Mouse (Mus musculus) MEL (cell line): ENCODE results near the gene Ifnar2. TPM values are rescaled to one million over a fixed set of nuclear protein-coding genes. Genes with fewer than 3 reads are reported as not detected.

ENCODE experiments used
- DNase-seq: peaks from one replicate; pipeline ENCODE4 v3.0.0; 2011; ENCODE audit warnings: low read depth, low spot score
- H3K27ac ChIP-seq: 2 replicates; pipeline ENCODE4 v1.5.1; 2012; ENCODE audit warnings: low read depth, mild to moderate bottlenecking, control low read depth, low read length, moderate library complexity; ENCODE audit not compliant: control insufficient read depth
- H3K27me3 ChIP-seq, 2 experiments: fragments of 150-350 bp in 1 of 2; sonication (generic) in 1 of 2; 2 replicates each; pipeline ENCODE4 v1.6.1; 2012; ENCODE audit warnings: low read length in 2 of 2, mild to moderate bottlenecking in 2 of 2, improper control_type of control experiment in 1 of 2, moderate library complexity in 1 of 2; ENCODE audit not compliant: insufficient read depth in 2 of 2, control insufficient read depth in 1 of 2
- H3K36me3 ChIP-seq, 2 experiments: 2 replicates each; pipeline ENCODE4 v1.6.1; 2012 to 2014; ENCODE audit warnings: low read length in 2 of 2, improper control_type of control experiment in 1 of 2, inconsistent platforms in 1 of 2, mild to moderate bottlenecking in 1 of 2; ENCODE audit not compliant: insufficient read depth in 2 of 2, control insufficient read depth in 1 of 2
- H3K4me1 ChIP-seq, 2 experiments: fragments of 150-350 bp in 1 of 2; sonication (generic) in 1 of 2; 2 replicates each; pipeline ENCODE4 v1.6.1; 2012; ENCODE audit warnings: low read length in 2 of 2, improper control_type of control experiment in 1 of 2, mild to moderate bottlenecking in 1 of 2; ENCODE audit not compliant: insufficient read depth in 2 of 2, control insufficient read depth in 1 of 2
- H3K4me3 ChIP-seq, 2 experiments: fragments of 150-350 bp in 1 of 2; sonication (generic) in 1 of 2; 2 replicates each; pipeline ENCODE4 v1.5.1; 2012; ENCODE audit warnings: low read depth in 2 of 2, low read length in 2 of 2, mild to moderate bottlenecking in 2 of 2, moderate library complexity in 2 of 2, control low read depth in 1 of 2, improper control_type of control experiment in 1 of 2; ENCODE audit not compliant: control insufficient read depth in 1 of 2, insufficient read depth in 1 of 2
- H3K79me2 ChIP-seq: 2 replicates; pipeline ENCODE4 v1.6.1; 2012; ENCODE audit warnings: mild to moderate bottlenecking, low read length, moderate library complexity; ENCODE audit not compliant: control insufficient read depth, poor library complexity, insufficient read depth
- H3K9ac ChIP-seq: 2 replicates; pipeline ENCODE4 v1.6.1; 2012; ENCODE audit warnings: low read depth, mild to moderate bottlenecking, control low read depth, low read length, moderate library complexity; ENCODE audit not compliant: control insufficient read depth, poor library complexity, severe bottlenecking
- H3K9me3 ChIP-seq: fragments of 150-350 bp; sonication (generic); replicated peaks from 2 replicates; pipeline ENCODE4 v1.6.1; 2012; ENCODE audit warnings: mild to moderate bottlenecking, low read length, improper control_type of control experiment, moderate library complexity; ENCODE audit not compliant: insufficient read depth
- BHLHE40 ChIP-seq: IDR thresholded peaks from 2 replicates; pipeline ENCODE4 v1.6.1; 2012; ENCODE audit warnings: low read depth, mild to moderate bottlenecking, inconsistent platforms, low read length, improper control_type of control experiment, borderline replicate concordance
- CHD1 ChIP-seq: IDR thresholded peaks from 2 replicates; pipeline ENCODE4 v1.6.1; 2012; ENCODE audit warnings: low read depth, mild to moderate bottlenecking, inconsistent platforms, low read length, improper control_type of control experiment
- CTCF ChIP-seq, 3 experiments: IDR thresholded peaks in 2 of 3; conservative IDR thresholded peaks in 1 of 3; 2 replicates each; pipeline ENCODE4 v1.5.1; 2011 to 2012; ENCODE audit warnings: low read length in 3 of 3, low read depth in 2 of 3, mild to moderate bottlenecking in 2 of 3, improper control_type of control experiment in 1 of 3, inconsistent platforms in 1 of 3, mixed read lengths in 1 of 3, moderate library complexity in 1 of 3; ENCODE audit not compliant: control insufficient read depth in 1 of 3, insufficient read depth in 1 of 3, poor library complexity in 1 of 3, severe bottlenecking in 1 of 3
- E2F4 ChIP-seq: IDR thresholded peaks from 2 replicates; pipeline ENCODE4 v1.6.1; 2011; ENCODE audit warnings: low read depth, low read length, improper control_type of control experiment, borderline replicate concordance
- EP300 ChIP-seq, 2 experiments: IDR thresholded peaks; 2 replicates each; pipeline ENCODE4 v1.6.1; 2011; ENCODE audit warnings: improper control_type of control experiment in 2 of 2, low read length in 2 of 2, low read depth in 1 of 2, mild to moderate bottlenecking in 1 of 2
- ETS1 ChIP-seq: IDR thresholded peaks from 2 replicates; pipeline ENCODE4 v1.6.1; 2012; ENCODE audit warnings: low read depth, mild to moderate bottlenecking, inconsistent platforms, low read length, improper control_type of control experiment, moderate library complexity
- GABPA ChIP-seq: IDR thresholded peaks from 2 replicates; pipeline ENCODE4 v1.6.1; 2012; ENCODE audit warnings: low read depth, mild to moderate bottlenecking, inconsistent platforms, low read length, improper control_type of control experiment, moderate library complexity
- GATA1 ChIP-seq: IDR thresholded peaks from 2 replicates; pipeline ENCODE4 v1.6.1; 2011; ENCODE audit warnings: low read depth, low read length, improper control_type of control experiment
- HCFC1 ChIP-seq: IDR thresholded peaks from 2 replicates; pipeline ENCODE4 v1.6.1; 2012; ENCODE audit warnings: low read depth, mild to moderate bottlenecking, inconsistent platforms, low read length, improper control_type of control experiment, moderate library complexity
- JUND ChIP-seq: IDR thresholded peaks from 2 replicates; pipeline ENCODE4 v1.6.1; 2011; ENCODE audit warnings: low read depth, mild to moderate bottlenecking, improper control_type of control experiment, low read length
- MAFK ChIP-seq: IDR thresholded peaks from 2 replicates; pipeline ENCODE4 v1.6.1; 2011; ENCODE audit warnings: low read depth, mild to moderate bottlenecking, low read length, improper control_type of control experiment, borderline replicate concordance
- MAX ChIP-seq: IDR thresholded peaks from 2 replicates; pipeline ENCODE4 v1.6.1; 2011; ENCODE audit warnings: low read length, improper control_type of control experiment
- MYB ChIP-seq: IDR thresholded peaks from 2 replicates; pipeline ENCODE4 v1.6.1; 2011; ENCODE audit warnings: mild to moderate bottlenecking, low read depth, low read length, improper control_type of control experiment
- MYC ChIP-seq: IDR thresholded peaks from 2 replicates; pipeline ENCODE4 v1.6.1; 2011; ENCODE audit warnings: low read depth, mild to moderate bottlenecking, low read length, improper control_type of control experiment, moderate library complexity
- NRF1 ChIP-seq: IDR thresholded peaks from 2 replicates; pipeline ENCODE4 v1.6.1; 2014; ENCODE audit warnings: low read depth, mild to moderate bottlenecking, inconsistent platforms, low read length, improper control_type of control experiment, moderate library complexity; ENCODE audit not compliant: poor library complexity, insufficient read depth, severe bottlenecking
- POLR2AphosphoS5 ChIP-seq: IDR thresholded peaks from 2 replicates; pipeline ENCODE4 v1.6.1; 2012; ENCODE audit warnings: low read depth, borderline replicate concordance, mild to moderate bottlenecking, inconsistent platforms, low read length, moderate library complexity, mixed read lengths
- RAD21 ChIP-seq: IDR thresholded peaks from 2 replicates; pipeline ENCODE4 v1.6.1; 2011; ENCODE audit warnings: mild to moderate bottlenecking, low read depth, low read length, improper control_type of control experiment
- RCOR1 ChIP-seq: IDR thresholded peaks from 2 replicates; pipeline ENCODE4 v1.6.1; 2012; ENCODE audit warnings: low read depth, mild to moderate bottlenecking, inconsistent platforms, low read length, improper control_type of control experiment
- SIN3A ChIP-seq: IDR thresholded peaks from 2 replicates; pipeline ENCODE4 v1.6.1; 2012; ENCODE audit warnings: low read length, improper control_type of control experiment, inconsistent platforms
- SMC3 ChIP-seq: IDR thresholded peaks from 2 replicates; pipeline ENCODE4 v1.6.1; 2011; ENCODE audit warnings: low read depth, low read length, improper control_type of control experiment
- TAL1 ChIP-seq: IDR thresholded peaks from 2 replicates; pipeline ENCODE4 v1.6.1; 2012; ENCODE audit warnings: mild to moderate bottlenecking, inconsistent platforms, low read length, moderate library complexity, mixed read lengths
- TBP ChIP-seq: IDR thresholded peaks from 2 replicates; pipeline ENCODE4 v1.8.0; 2011; ENCODE audit warnings: low read depth, low read length, improper control_type of control experiment
- UBTF ChIP-seq: IDR thresholded peaks from 2 replicates; pipeline ENCODE4 v1.6.1; 2012; ENCODE audit warnings: low read depth, mild to moderate bottlenecking, inconsistent platforms, low read length, improper control_type of control experiment, moderate library complexity, borderline replicate concordance; ENCODE audit not compliant: insufficient read depth
- USF1 ChIP-seq: IDR thresholded peaks from 2 replicates; pipeline ENCODE4 v1.6.1; 2014; ENCODE audit warnings: low read depth, mild to moderate bottlenecking, inconsistent platforms, low read length, improper control_type of control experiment, moderate library complexity
- ZC3H11A ChIP-seq: IDR thresholded peaks from 2 replicates; pipeline ENCODE4 v1.6.1; 2012; ENCODE audit warnings: low read depth, mild to moderate bottlenecking, inconsistent platforms, low read length, improper control_type of control experiment
- ZKSCAN1 ChIP-seq: IDR thresholded peaks from 2 replicates; pipeline ENCODE4 v1.6.1; 2012; ENCODE audit warnings: low read depth, mild to moderate bottlenecking, inconsistent platforms, low read length, improper control_type of control experiment, moderate library complexity
- ZMIZ1 ChIP-seq: IDR thresholded peaks from 2 replicates; pipeline ENCODE4 v1.6.1; 2012; ENCODE audit warnings: low read depth, mild to moderate bottlenecking, inconsistent platforms, low read length, improper control_type of control experiment, moderate library complexity
- ZNF384 ChIP-seq: IDR thresholded peaks from 2 replicates; pipeline ENCODE4 v1.6.1; 2012; ENCODE audit warnings: low read depth, mild to moderate bottlenecking, inconsistent platforms, low read length, improper control_type of control experiment
- polyA plus RNA-seq, 2 experiments: library from polyadenylated mRNA; stranded (reverse) in 1 of 2; unstranded in 1 of 2; fragments of >175 nt in 1 of 2; fragments of >200 nt in 1 of 2; gene quantifications; 2 replicates each; pipeline versions ENCODE4 v1.2.1 to v1.2.4; 2012; ENCODE audit warnings: low replicate concordance in 2 of 2, low read depth in 1 of 2; ENCODE audit not compliant: insufficient read length in 2 of 2, insufficient read depth in 1 of 2, missing spikeins in 1 of 2
- total RNA-seq: library from RNA; depleted of rRNA; stranded (reverse); fragments of 300-350 nt; gene quantifications from 2 replicates; pipeline ENCODE4 v1.2.3, GENCODE M21; 2012

Gene Ifnar2
- total and polyA plus RNA-seq, 3 experiments, result 21.8 to 38.3 TPM; not detected in 1

GRCm38 (mm10) chr16:91448895-91449294 lies 76.3 kb downstream of the Ifnar2 start:
- Histone ChIP-seq H3K27me3 (no peaks in the 10 kb centered on the region), H3K4me1 (peaks cover 25 to 38% of the 10 kb centered on the region in 2 experiments), H3K79me2 (no peaks in the 10 kb centered on the region), H3K36me3 (peaks cover 0 to 31% of the 10 kb centered on the region in 2 experiments; a peak in 2 of 4 replicates), H3K9ac (no peak overlapping the region), H3K9me3 (no peaks in the 10 kb centered on the region), H3K4me3 (no peak overlapping the region), H3K27ac (no peak overlapping the region)
- TF ChIP-seq ZC3H11A (no peak), ZMIZ1 (no peak)
- no peak for DNase-seq

- Histone ChIP-seq H3K27ac (no peak overlapping the region), H3K27me3 (no peaks in the 10 kb centered on the region), H3K9ac (no peak overlapping the region), H3K9me3 (no peaks in the 10 kb centered on the region), H3K4me1 (peaks cover 25 to 38% of the 10 kb centered on the region in 2 experiments), H3K4me3 (no peak overlapping the region), H3K79me2 (no peaks in the 10 kb centered on the region), H3K36me3 (peaks cover 0 to 31% of the 10 kb centered on the region in 2 experiments; a peak in 2 of 4 replicates)
- peak; percentile 48 for DNase-seq
- TF ChIP-seq SIN3A (no peak), USF1 (no peak), RCOR1 (no peak), UBTF (no peak), ZNF384 (0 out of 2 replicates have a peak, but pooled peaks have one; percentile 19), HCFC1 (no peak), ETS1 (no peak), ZKSCAN1 (no peak), EP300 (IDR thresholded peaks at IDR 0.05; ENCODE audit: low read depth in 1 of 2, low read length in 2 of 2) (no peak), GABPA (no peak), POLR2AphosphoS5 (no peak), MYB (no peak), RAD21 (peak; percentile 55), MYC (no peak), MAX (no peak), TAL1 (no peak), GATA1 (no peak), NRF1 (no peak), SMC3 (peak; percentile 49), JUND (no peak), CHD1 (no peak), E2F4 (no peak), MAFK (no peak), TBP (no peak), ZMIZ1 (no peak), ZC3H11A (peak; percentile 46; the same call in 1 of the 2 replicates), CTCF (IDR thresholded peaks at IDR 0.05 in 2 of 3, conservative IDR thresholded peaks at IDR 0.05 in 1 of 3; ENCODE audit: control insufficient read depth in 1 of 3, insufficient read depth in 1 of 3, low read depth in 2 of 3, low read length in 3 of 3, poor library complexity in 1 of 3, severe bottlenecking in 1 of 3) (peak; percentile 22 to 54 (median 45); a peak in 4 of 6 replicates), BHLHE40 (0 out of 2 replicates have a peak, but pooled peaks have one; percentile 9)
These were observed 77.8 kb downstream of the Ifnar2 start for GRCm38 (mm10) chr16:91450137-91451064.
